Mouse (Mus musculus): ENCODE data around the gene Elmo3.

GRCm38 (mm10) chr8:105285514-105285913, 19.9 kb upstream of the Elmo3 start:
- TF ChIP-seq CTCF (IDR thresholded peaks at IDR 0.05; ENCODE audit: extremely low read depth, insufficient read length, insufficient replicate concordance, low read depth, low read length) (no peak), POLR2A (IDR thresholded peaks at IDR 0.05; ENCODE audit: low read depth, low read length) (no peak)

All from small intestine, adult 2 months (tissue).